Mouse (Mus musculus) common myeloid progenitor, adult 5-6 weeks (primary cell): Measurements from ENCODE around the gene Nelfe. TPM values are rescaled to one million over a fixed set of nuclear protein-coding genes. Genes with fewer than 3 reads are reported as not detected.
A peak's percentile ranks its signal among the peaks of the same experiment; 100 is the strongest.
"Not testable (repeated sequence)": the region's sequence is repeated elsewhere in the genome, so short reads cannot be mapped to it uniquely, and the experiment has no call there.

Experiments used
- ATAC-seq: replicated peaks from 2 replicates; pipeline ENCODE4 v1.8.0; 2016; ENCODE audit warnings: low read depth, mild to moderate bottlenecking, moderate TSS enrichment, inconsistent platforms; ENCODE audit not compliant: poor library complexity, severe bottlenecking
- total RNA-seq: library from RNA; stranded (forward); fragments of 200-1000, 187-1606 nt; gene quantifications from 2 replicates; pipeline ENCODE4 v1.2.3, GENCODE M21; 2017

Nelfe gene
- total RNA-seq, result 39.6 and 41.9 TPM in 2 replicates

GRCm38 (mm10) chr17:34849722-34850516 is at the start of gene Nelfe, which contains the start of gene Skiv2l:
Gene Nelfe, plus strand, starts transcription at chr17:34850391.
Gene Skiv2l, minus strand, starts transcription at chr17:34850210.
- ATAC-seq, result peak; percentile 93

GRCm38 (mm10) chr17:34800781-34801305 is 49.3 kb upstream of the Nelfe start:
- not testable (repeated sequence) for ATAC-seq

GRCm38 (mm10) chr17:34802756-34803155 is 47.4 kb upstream of the Nelfe start:
- ATAC-seq, result not testable (repeated sequence)

GRCm38 (mm10) chr17:34803367-34803766 is 46.8 kb upstream of the Nelfe start:
- ATAC-seq, result not testable (repeated sequence)

GRCm38 (mm10) chr17:34804301-34804700 is 45.9 kb upstream of the Nelfe start, which contains the start of gene Cyp21a1:
Gene Cyp21a1, minus strand, starts transcription at chr17:34804561.
- ATAC-seq, result not testable (repeated sequence)

GRCm38 (mm10) chr17:34804871-34805562 is 45.2 kb upstream of the Nelfe start:
- no peak for ATAC-seq

GRCm38 (mm10) chr17:34807176-34807575 is 43.0 kb upstream of the Nelfe start:
- ATAC-seq, result no peak

- no peak for ATAC-seq
Observed at GRCm38 (mm10) chr17:34808599-34809205, 41.5 kb upstream of the Nelfe start.

- ATAC-seq, result not testable (repeated sequence)
Observed at GRCm38 (mm10) chr17:34810411-34810810, 39.8 kb upstream of the Nelfe start.

GRCm38 (mm10) chr17:34810811-34811210 is 39.4 kb upstream of the Nelfe start:
- ATAC-seq, result not testable (repeated sequence)

- ATAC-seq, result no peak
Observed at GRCm38 (mm10) chr17:34811275-34811674, 38.9 kb upstream of the Nelfe start.

GRCm38 (mm10) chr17:34813747-34814146 is 36.4 kb upstream of the Nelfe start:
- ATAC-seq, result peak; percentile 35; the same call in 1 of the 2 replicates

GRCm38 (mm10) chr17:34814818-34815370 is 35.3 kb upstream of the Nelfe start:
- no peak for ATAC-seq

- ATAC-seq, result not testable (repeated sequence)
Observed at GRCm38 (mm10) chr17:34830776-34831175, 19.4 kb upstream of the Nelfe start.

GRCm38 (mm10) chr17:34836155-34836855 is 13.9 kb upstream of the Nelfe start:
- ATAC-seq, result peak; percentile 63

GRCm38 (mm10) chr17:34836856-34837221 is 13.4 kb upstream of the Nelfe start, which contains the start of the genes Stk19 and Dxo:
Gene Stk19, minus strand, starts transcription at chr17:34836945.
Gene Dxo, plus strand, starts transcription at chr17:34837019.
- peak; percentile 94 for ATAC-seq

- ATAC-seq, result no peak
Observed at GRCm38 (mm10) chr17:34837464-34838324, 12.5 kb upstream of the Nelfe start.

GRCm38 (mm10) chr17:34838785-34839184 is 11.4 kb upstream of the Nelfe start:
- ATAC-seq, result no peak
